Mouse (Mus musculus): Measurements from ENCODE around the gene Slc12a9. TPM values are rescaled to one million over a fixed set of nuclear protein-coding genes. Genes with fewer than 3 reads are reported as not detected.

Gene Slc12a9
- 8.1 and 8.7 TPM in 2 replicates for polyA plus RNA-seq (2015; fragmentation: Nextera tagmentation; extraction: Ambion mirVana)

- H3K27me3 ChIP-seq (replicated peaks) = no peaks in the 10 kb centered on the region
- peaks cover 10% of the 10 kb centered on the region; the same call in 1 of the 2 replicates for H3K36me3 ChIP-seq
- peaks cover 16% of the 10 kb centered on the region for H3K4me1 ChIP-seq
- H3K9ac ChIP-seq = peak within 1 kb of the TSS; percentile 84
- peak within 1 kb of the TSS; percentile 86 for H3K4me2 ChIP-seq
- H3K27ac ChIP-seq (replicated peaks) = no peak within 1 kb of the TSS
- no peaks in the 10 kb centered on the region for H3K9me3 ChIP-seq
- peak; percentile 90 for ATAC-seq (ENCODE audit: extremely low read depth, insufficient number of reproducible peaks, low FRiP score, low TSS enrichment)
- under 1% methylated on average over 44 of the region's 44 CpGs for WGBS
- H3K4me3 ChIP-seq = peak within 1 kb of the TSS; percentile 63
Measured at GRCm38 (mm10) chr5:137333512-137334174, at the start of gene Slc12a9. TSS of gene Slc12a9 (minus strand) at chr5:137333597.

GRCm38 (mm10) chr5:137381152-137381551 lies 47.8 kb upstream of the Slc12a9 start:
- peaks cover 21% of the 10 kb centered on the region for H3K4me1 ChIP-seq
- H3K27me3 ChIP-seq (replicated peaks) = no peaks in the 10 kb centered on the region
- no peak overlapping the region for H3K9ac ChIP-seq
- H3K9me3 ChIP-seq = no peaks in the 10 kb centered on the region
- no peak overlapping the region for H3K4me2 ChIP-seq
- ATAC-seq (ENCODE audit: extremely low read depth, insufficient number of reproducible peaks, low FRiP score, low TSS enrichment) = no peak
- H3K4me3 ChIP-seq = no peak overlapping the region
- H3K36me3 ChIP-seq = no peaks in the 10 kb centered on the region
- no peak overlapping the region for H3K27ac ChIP-seq (replicated peaks)
- 37% methylated on average over 4 of the region's 4 CpGs for WGBS

- no peaks in the 10 kb centered on the region for H3K27me3 ChIP-seq (replicated peaks)
- H3K4me3 ChIP-seq = no peak overlapping the region
- WGBS = 32% methylated on average over 10 of the region's 15 CpGs
- peaks cover 32% of the 10 kb centered on the region for H3K4me1 ChIP-seq
- peaks cover 34% of the 10 kb centered on the region for H3K36me3 ChIP-seq
- no peak for ATAC-seq (ENCODE audit: extremely low read depth, insufficient number of reproducible peaks, low FRiP score, low TSS enrichment)
- no peaks in the 10 kb centered on the region for H3K9me3 ChIP-seq
- H3K4me2 ChIP-seq = peak overlapping the region; percentile 53
- H3K9ac ChIP-seq = peak overlapping the region; percentile 64
- 0 out of 2 replicates have a peak overlapping the region, but pooled peaks have one; percentile 28 for H3K27ac ChIP-seq (replicated peaks)
Measured at GRCm38 (mm10) chr5:137377603-137378002, 44.2 kb upstream of the Slc12a9 start.

DNA sequence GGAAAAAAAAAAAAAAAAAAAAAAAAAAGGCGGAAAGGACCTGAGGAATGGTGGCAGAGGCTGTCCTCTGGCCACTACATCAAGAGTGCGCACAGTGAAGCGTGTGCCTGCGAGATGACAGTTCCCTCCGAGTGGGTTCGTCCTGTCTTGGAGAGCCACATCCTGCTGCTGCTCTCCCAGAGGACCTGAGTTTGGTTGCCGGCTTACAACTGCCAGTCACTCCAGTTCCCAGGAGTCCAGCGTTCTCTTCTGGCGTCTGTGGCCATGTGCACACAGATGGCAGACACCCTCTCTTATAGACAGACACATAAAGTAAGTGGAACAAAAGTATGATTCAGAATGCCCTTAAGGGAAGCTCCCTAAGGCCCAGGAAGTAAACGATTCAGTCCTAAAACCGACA lies 43.8 kb upstream of the Slc12a9 start:
- 23% methylated on average over 10 of the region's 11 CpGs for WGBS
- no peaks in the 10 kb centered on the region for H3K27me3 ChIP-seq (replicated peaks)
- H3K9me3 ChIP-seq = no peaks in the 10 kb centered on the region
- ATAC-seq (ENCODE audit: extremely low read depth, insufficient number of reproducible peaks, low FRiP score, low TSS enrichment) = no peak
- H3K27ac ChIP-seq (replicated peaks) = 0 out of 2 replicates have a peak overlapping the region, but pooled peaks have one; percentile 28
- peaks cover 32% of the 10 kb centered on the region for H3K4me1 ChIP-seq
- H3K9ac ChIP-seq = peak overlapping the region; percentile 50; the same call in 1 of the 2 replicates
- H3K36me3 ChIP-seq = peaks cover 39% of the 10 kb centered on the region
- peak overlapping the region; percentile 53 for H3K4me2 ChIP-seq
- H3K4me3 ChIP-seq = no peak overlapping the region

- 52% methylated on average over 9 of the region's 9 CpGs for WGBS
- no peak for ATAC-seq (ENCODE audit: extremely low read depth, insufficient number of reproducible peaks, low FRiP score, low TSS enrichment)
- Histone ChIP-seq H3K9ac (no peak overlapping the region), H3K36me3 (peaks cover 43% of the 10 kb centered on the region), H3K4me1 (peaks cover 32% of the 10 kb centered on the region), H3K4me3 (no peak overlapping the region), H3K9me3 (no peaks in the 10 kb centered on the region), H3K27ac (replicated peaks) (no peak overlapping the region), H3K4me2 (no peak overlapping the region), H3K27me3 (replicated peaks) (no peaks in the 10 kb centered on the region)
Measured at GRCm38 (mm10) chr5:137376722-137377121, 43.3 kb upstream of the Slc12a9 start.

DNA sequence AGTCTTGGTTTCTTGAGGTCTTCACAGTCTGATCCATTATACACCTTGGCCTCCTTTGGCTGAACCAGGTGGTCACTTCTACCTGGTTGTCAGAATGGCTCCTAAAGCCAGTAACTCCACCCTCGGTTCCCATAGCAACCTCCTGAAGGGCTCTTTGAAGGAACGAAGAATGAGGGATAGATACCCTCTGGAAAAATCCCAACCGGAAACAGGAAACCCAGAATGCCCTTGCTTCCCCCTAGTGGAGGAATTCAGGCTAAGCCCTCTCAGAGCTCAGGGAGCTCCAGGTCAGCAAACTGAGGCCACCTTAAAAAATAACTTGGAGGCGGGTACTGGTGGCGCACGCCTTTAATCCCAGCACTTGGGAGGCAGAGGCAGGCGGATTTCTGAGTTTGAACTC lies 42.8 kb upstream of the Slc12a9 start:
- H3K9me3 ChIP-seq = no peaks in the 10 kb centered on the region
- H3K4me3 ChIP-seq = no peak overlapping the region
- no peaks in the 10 kb centered on the region for H3K27me3 ChIP-seq (replicated peaks)
- H3K9ac ChIP-seq = peak overlapping the region; percentile 7; the same call in 1 of the 2 replicates
- peaks cover 32% of the 10 kb centered on the region for H3K4me1 ChIP-seq
- H3K27ac ChIP-seq (replicated peaks) = peak overlapping the region; percentile 70
- peaks cover 48% of the 10 kb centered on the region for H3K36me3 ChIP-seq
- ATAC-seq (ENCODE audit: extremely low read depth, insufficient number of reproducible peaks, low FRiP score, low TSS enrichment) = no peak
- no peak overlapping the region for H3K4me2 ChIP-seq
- 21% methylated on average over 7 of the region's 7 CpGs for WGBS

- ATAC-seq (ENCODE audit: extremely low read depth, insufficient number of reproducible peaks, low FRiP score, low TSS enrichment) = no peak
- Histone ChIP-seq H3K4me2 (no peak overlapping the region), H3K9me3 (no peaks in the 10 kb centered on the region), H3K4me1 (peaks cover 32% of the 10 kb centered on the region), H3K27me3 (replicated peaks) (no peaks in the 10 kb centered on the region), H3K9ac (peak overlapping the region; percentile 7; the same call in 1 of the 2 replicates), H3K27ac (replicated peaks) (peak overlapping the region; percentile 70), H3K4me3 (no peak overlapping the region), H3K36me3 (peaks cover 54% of the 10 kb centered on the region)
- 16% methylated on average over 2 of the region's 2 CpGs for WGBS
Measured at GRCm38 (mm10) chr5:137375627-137376026, 42.2 kb upstream of the Slc12a9 start.

GRCm38 (mm10) chr5:137374521-137375080 lies 41.2 kb upstream of the Slc12a9 start:
- Histone ChIP-seq H3K4me3 (no peak overlapping the region), H3K4me1 (peaks cover 32% of the 10 kb centered on the region), H3K27ac (replicated peaks) (no peak overlapping the region), H3K27me3 (replicated peaks) (no peaks in the 10 kb centered on the region), H3K36me3 (peaks cover 64% of the 10 kb centered on the region), H3K9ac (no peak overlapping the region), H3K9me3 (no peaks in the 10 kb centered on the region), H3K4me2 (no peak overlapping the region)
- ATAC-seq (ENCODE audit: extremely low read depth, insufficient number of reproducible peaks, low FRiP score, low TSS enrichment) = no peak
- WGBS = 73% methylated on average over 4 of the region's 4 CpGs

GRCm38 (mm10) chr5:137373371-137373950 lies 40.1 kb upstream of the Slc12a9 start:
- Histone ChIP-seq H3K4me2 (no peak overlapping the region), H3K36me3 (peaks cover 76% of the 10 kb centered on the region), H3K4me1 (peaks cover 30% of the 10 kb centered on the region), H3K9ac (no peak overlapping the region), H3K27ac (replicated peaks) (no peak overlapping the region), H3K27me3 (replicated peaks) (no peaks in the 10 kb centered on the region), H3K4me3 (no peak overlapping the region), H3K9me3 (no peaks in the 10 kb centered on the region)
- WGBS = 77% methylated on average over 12 of the region's 12 CpGs
- ATAC-seq (ENCODE audit: extremely low read depth, insufficient number of reproducible peaks, low FRiP score, low TSS enrichment) = no peak

DNA sequence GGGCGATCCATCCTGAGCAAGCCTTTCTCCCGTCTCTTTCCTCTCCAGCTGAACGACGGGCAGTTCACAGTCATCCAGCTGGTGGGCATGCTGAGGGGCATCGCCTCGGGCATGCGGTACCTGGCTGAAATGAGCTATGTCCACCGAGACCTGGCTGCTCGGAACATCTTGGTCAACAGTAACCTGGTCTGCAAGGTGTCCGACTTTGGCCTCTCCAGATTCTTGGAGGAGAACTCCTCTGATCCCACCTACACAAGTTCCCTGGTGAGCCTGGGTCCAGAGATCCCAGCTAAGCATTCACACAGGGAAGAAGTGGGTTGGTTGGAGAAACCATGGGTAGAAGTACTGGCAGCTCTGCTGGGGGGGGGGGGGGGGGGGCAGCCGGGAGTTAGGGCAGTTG lies 36.3 kb upstream of the Slc12a9 start:
- no peak overlapping the region for H3K9ac ChIP-seq
- H3K4me2 ChIP-seq = no peak overlapping the region
- H3K4me1 ChIP-seq = no peaks in the 10 kb centered on the region
- ATAC-seq (ENCODE audit: extremely low read depth, insufficient number of reproducible peaks, low FRiP score, low TSS enrichment) = no peak
- H3K9me3 ChIP-seq = no peaks in the 10 kb centered on the region
- no peak overlapping the region for H3K27ac ChIP-seq (replicated peaks)
- H3K4me3 ChIP-seq = no peak overlapping the region
- WGBS = 90% methylated on average over 11 of the region's 11 CpGs
- no peaks in the 10 kb centered on the region for H3K27me3 ChIP-seq (replicated peaks)
- H3K36me3 ChIP-seq = peaks cover 100% of the 10 kb centered on the region

GRCm38 (mm10) chr5:137358382-137358781 lies 25.0 kb upstream of the Slc12a9 start:
- WGBS = 31% methylated on average over 7 of the region's 7 CpGs
- H3K4me1 ChIP-seq = peaks cover 19% of the 10 kb centered on the region
- H3K36me3 ChIP-seq = peaks cover 97% of the 10 kb centered on the region
- H3K4me2 ChIP-seq = no peak overlapping the region
- no peak for ATAC-seq (ENCODE audit: extremely low read depth, insufficient number of reproducible peaks, low FRiP score, low TSS enrichment)
- no peak overlapping the region for H3K27ac ChIP-seq (replicated peaks)
- no peak overlapping the region for H3K9ac ChIP-seq
- H3K27me3 ChIP-seq (replicated peaks) = no peaks in the 10 kb centered on the region
- no peak overlapping the region for H3K4me3 ChIP-seq
- H3K9me3 ChIP-seq = no peaks in the 10 kb centered on the region
